Mouse (Mus musculus) lung, embryonic 14.5 days (tissue): ENCODE results near the gene 1700024G13Rik. TPM values are rescaled to one million over a fixed set of nuclear protein-coding genes. Genes with fewer than 3 reads are reported as not detected.

Source experiments
- ATAC-seq: fragments of 200-750 bp; cut with Nextera tagmentation; 2 replicates; pipeline ENCODE4 v1.8.0; 2017; ENCODE audit warnings: mild to moderate bottlenecking, moderate TSS enrichment, moderate library complexity; ENCODE audit not compliant: insufficient read depth
- DNase-seq: peaks from one replicate; pipeline ENCODE4 v3.0.0-alpha.2; 2015
- H3K27ac ChIP-seq: fragments of 300-500 bp; sonication (generic); 2 replicates; pipeline ENCODE4 v1.5.1; 2014; ENCODE audit warnings: low read depth, mild to moderate bottlenecking, moderate library complexity
- H3K27me3 ChIP-seq: fragments of 300-500 bp; sonication (generic); 2 replicates; pipeline ENCODE4 v1.6.1; 2014; ENCODE audit warnings: low read length, control low read depth; ENCODE audit not compliant: insufficient read depth
- H3K36me3 ChIP-seq: fragments of 300-500 bp; sonication (generic); 2 replicates; pipeline ENCODE4 v1.6.1; 2014; ENCODE audit warnings: control low read depth; ENCODE audit not compliant: insufficient read depth
- H3K4me1 ChIP-seq: fragments of 300-500 bp; sonication (generic); 2 replicates; pipeline ENCODE4 v1.6.1; 2014; ENCODE audit warnings: antibody characterized with exemption, control low read depth; ENCODE audit not compliant: insufficient read depth
- H3K4me2 ChIP-seq: fragments of 300-500 bp; sonication (generic); 2 replicates; pipeline ENCODE4 v1.6.1; 2014; ENCODE audit warnings: mild to moderate bottlenecking
- H3K4me3 ChIP-seq: fragments of 300-500 bp; sonication (generic); 2 replicates; pipeline ENCODE4 v1.5.1; 2014; ENCODE audit warnings: low read depth, low read length
- H3K9ac ChIP-seq: fragments of 300-500 bp; sonication (generic); 2 replicates; pipeline ENCODE4 v1.6.1; 2014
- H3K9me3 ChIP-seq: fragments of 300-500 bp; sonication (generic); 2 replicates; pipeline ENCODE4 v1.6.1; 2016; ENCODE audit warnings: low read depth, low read length, control low read depth
- CTCF ChIP-seq: IDR thresholded peaks from 2 replicates; pipeline ENCODE4 v1.5.1; 2016; ENCODE audit warnings: antibody characterized with exemption, low read depth
- WGBS: fragments of 180-500 bp; shearing (Covaris S2); extraction: QIAGEN DNeasy Blood & Tissue Kit; methylation state at CpG from one replicate; pipeline ENCODE4 v1.1.7; 2014; 5-methylcytosine and 5-hydroxymethylcytosine counted together
- polyA plus RNA-seq: library from polyadenylated mRNA; unstranded; fragments of >200 nt; fragmentation: Nextera tagmentation; extraction: Ambion mirVana; gene quantifications from 2 replicates; pipeline ENCODE4 v1.2.1, GENCODE M21; 2014

1700024G13Rik gene
- polyA plus RNA-seq, 1 experiment from 2014 or later: not detected

- no peaks in the 10 kb centered on the region for H3K4me1 ChIP-seq
- no peak for DNase-seq
- no peak for ATAC-seq
- no peak overlapping the region for H3K9ac ChIP-seq
- no peak for TF ChIP-seq CTCF
- no peaks in the 10 kb centered on the region for H3K9me3 ChIP-seq
- H3K4me2 ChIP-seq: no peak overlapping the region
- no peaks in the 10 kb centered on the region for H3K27me3 ChIP-seq
- 96% methylated on average over 9 of the region's 9 CpGs for WGBS
- H3K4me3 ChIP-seq: no peak overlapping the region
- no peaks in the 10 kb centered on the region; the same call in 1 of the 2 replicates for H3K36me3 ChIP-seq
- H3K27ac ChIP-seq: no peak overlapping the region
Measured at GRCm38 (mm10) chr14:32347307-32347706, 40.9 kb downstream of the 1700024G13Rik start.

DNA sequence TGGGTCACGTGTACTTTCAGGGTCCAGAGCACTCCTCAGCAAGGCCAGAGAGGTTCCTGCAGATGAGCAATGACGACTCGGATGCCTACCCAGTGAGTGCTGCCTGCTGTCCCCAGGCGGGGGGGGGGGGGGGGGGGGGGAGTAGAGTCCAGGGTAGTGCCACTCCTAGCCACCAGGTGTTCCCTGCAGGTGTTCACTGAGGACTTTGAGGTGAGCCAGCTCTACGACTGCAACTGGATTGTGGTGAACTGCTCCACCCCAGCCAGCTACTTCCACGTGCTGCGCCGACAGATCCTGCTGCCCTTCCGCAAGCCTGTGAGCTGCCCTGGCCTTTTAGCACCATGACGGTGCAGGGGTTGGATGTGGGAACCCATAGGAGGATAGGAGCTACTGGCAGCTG is 43.5 kb downstream of the 1700024G13Rik start:
- Histone ChIP-seq H3K9me3 (no peaks in the 10 kb centered on the region), H3K4me3 (no peak overlapping the region), H3K4me1 (no peaks in the 10 kb centered on the region), H3K9ac (no peak overlapping the region), H3K27me3 (no peaks in the 10 kb centered on the region), H3K27ac (no peak overlapping the region), H3K36me3 (peaks cover 4% of the 10 kb centered on the region; the same call in 1 of the 2 replicates), H3K4me2 (no peak overlapping the region)
- DNase-seq (no peak), ATAC-seq (no peak)
- TF ChIP-seq CTCF: no peak
- WGBS: 89% methylated on average over 9 of the region's 10 CpGs

- Histone ChIP-seq H3K4me3 (no peak overlapping the region), H3K4me1 (no peaks in the 10 kb centered on the region), H3K4me2 (no peak overlapping the region), H3K27me3 (no peaks in the 10 kb centered on the region), H3K9me3 (no peaks in the 10 kb centered on the region), H3K27ac (no peak overlapping the region), H3K36me3 (peaks cover 4% of the 10 kb centered on the region; the same call in 1 of the 2 replicates), H3K9ac (no peak overlapping the region)
- ATAC-seq (no peak), DNase-seq (no peak)
- no peak for TF ChIP-seq CTCF
- 89% methylated on average over 7 of the region's 7 CpGs for WGBS
Measured at GRCm38 (mm10) chr14:32344176-32344575, 44.0 kb downstream of the 1700024G13Rik start.

DNA sequence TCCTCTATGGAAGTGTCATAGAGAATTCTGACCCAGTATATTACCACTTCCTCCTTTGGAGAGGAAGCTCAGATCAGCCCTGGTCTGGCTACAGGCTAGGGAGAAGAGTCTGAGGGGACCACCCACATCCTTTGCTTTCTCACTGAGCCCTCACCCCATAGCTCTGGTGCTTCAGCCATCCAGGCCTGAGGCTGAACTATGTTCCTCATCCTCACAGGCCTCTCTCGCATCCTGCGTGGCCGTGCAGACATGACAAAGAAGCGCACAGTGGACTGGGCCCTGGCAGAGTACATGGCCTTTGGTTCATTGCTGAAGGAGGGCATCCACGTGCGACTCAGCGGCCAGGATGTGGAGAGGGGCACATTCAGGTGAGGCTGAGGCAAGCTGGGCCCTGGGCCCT is 46.4 kb downstream of the 1700024G13Rik start:
- Histone ChIP-seq H3K27ac (no peak overlapping the region), H3K9ac (no peak overlapping the region), H3K27me3 (no peaks in the 10 kb centered on the region), H3K4me2 (no peak overlapping the region), H3K4me1 (no peaks in the 10 kb centered on the region), H3K9me3 (no peaks in the 10 kb centered on the region), H3K4me3 (no peak overlapping the region), H3K36me3 (peaks cover 6% of the 10 kb centered on the region; the same call in 1 of the 2 replicates)
- no peak for DNase-seq
- no peak for ATAC-seq
- 94% methylated on average over 7 of the region's 7 CpGs for WGBS
- TF ChIP-seq CTCF: no peak

- H3K36me3 ChIP-seq: peaks cover 12% of the 10 kb centered on the region; the same call in 1 of the 2 replicates
- ATAC-seq (no peak), DNase-seq (no peak)
- TF ChIP-seq CTCF: no peak
- WGBS: 77% methylated on average over 11 of the region's 11 CpGs
- H3K9me3 ChIP-seq: no peaks in the 10 kb centered on the region
- H3K27me3 ChIP-seq: no peaks in the 10 kb centered on the region
- no peak overlapping the region for H3K4me3 ChIP-seq
- no peak overlapping the region for H3K9ac ChIP-seq
- no peak overlapping the region for H3K27ac ChIP-seq
- H3K4me1 ChIP-seq: no peaks in the 10 kb centered on the region
- no peak overlapping the region for H3K4me2 ChIP-seq
Measured at GRCm38 (mm10) chr14:32336547-32336946, 51.6 kb downstream of the 1700024G13Rik start.

- H3K27me3 ChIP-seq: no peaks in the 10 kb centered on the region
- H3K27ac ChIP-seq: no peak overlapping the region
- ATAC-seq (no peak), DNase-seq (no peak)
- peaks cover 12% of the 10 kb centered on the region; the same call in 1 of the 2 replicates for H3K36me3 ChIP-seq
- no peak overlapping the region for H3K9ac ChIP-seq
- H3K4me1 ChIP-seq: no peaks in the 10 kb centered on the region
- WGBS: 80% methylated on average over 6 of the region's 6 CpGs
- no peak overlapping the region for H3K4me2 ChIP-seq
- H3K4me3 ChIP-seq: no peak overlapping the region
- no peaks in the 10 kb centered on the region for H3K9me3 ChIP-seq
- no peak for TF ChIP-seq CTCF
Measured at GRCm38 (mm10) chr14:32336021-32336420, 52.2 kb downstream of the 1700024G13Rik start.

DNA sequence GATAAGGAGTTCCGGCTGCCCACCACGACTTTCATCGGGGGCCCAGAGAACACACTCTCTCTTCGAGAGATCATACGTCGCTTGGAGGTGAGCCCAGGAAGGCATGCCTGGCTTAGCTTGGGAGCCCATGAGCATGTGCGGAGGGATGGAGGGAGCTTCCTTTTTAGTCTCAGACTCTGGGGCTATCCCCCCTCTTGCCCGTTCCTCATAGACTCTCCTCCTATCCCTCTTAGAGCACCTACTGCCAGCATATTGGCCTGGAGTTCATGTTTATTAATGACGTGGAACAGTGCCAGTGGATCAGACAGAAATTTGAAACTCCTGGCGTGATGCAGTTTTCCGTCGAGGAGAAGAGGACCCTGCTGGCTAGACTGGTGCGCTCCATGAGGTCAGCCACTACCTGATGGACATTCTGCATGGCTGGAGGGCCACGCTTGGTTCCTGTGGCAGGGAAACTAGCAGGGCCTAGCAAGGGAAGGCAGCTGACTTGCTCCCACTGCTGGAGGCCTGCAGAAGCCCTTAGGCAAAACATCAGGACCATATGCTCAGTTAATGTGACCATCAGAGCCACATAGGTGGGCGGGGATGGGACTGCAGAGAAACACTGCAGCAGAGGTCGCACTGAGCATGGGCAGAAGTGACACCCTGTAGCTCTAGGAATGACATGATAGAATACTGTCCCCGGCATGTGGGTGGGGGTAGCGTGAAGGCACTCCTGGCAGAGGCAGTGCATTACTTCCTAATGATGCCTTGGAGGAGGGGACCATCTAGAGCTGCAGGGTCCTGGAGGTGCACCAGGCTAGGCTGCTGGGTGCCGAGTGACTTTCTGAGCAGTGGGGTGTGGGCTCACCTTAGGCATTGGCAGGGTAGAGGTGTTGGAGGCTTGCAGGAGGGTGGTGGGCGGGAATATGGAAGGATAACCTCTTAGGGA is 55.4 kb downstream of the 1700024G13Rik start:
- Histone ChIP-seq H3K36me3 (peaks cover 8% of the 10 kb centered on the region; the same call in 1 of the 2 replicates), H3K4me2 (no peak overlapping the region), H3K9me3 (no peaks in the 10 kb centered on the region), H3K9ac (no peak overlapping the region), H3K4me3 (no peak overlapping the region), H3K27ac (no peak overlapping the region), H3K27me3 (no peaks in the 10 kb centered on the region), H3K4me1 (no peaks in the 10 kb centered on the region)
- 78% methylated on average over 20 of the region's 20 CpGs for WGBS
- DNase-seq (no peak), ATAC-seq (no peak)
- TF ChIP-seq CTCF: no peak
